Mouse (Mus musculus) cerebellum, adult (tissue): Measurements from ENCODE around the gene Gm12166.

Source experiments
- ATAC-seq: cut with Nextera tagmentation; 2 replicates; pipeline ENCODE4 v1.9.2; 2017; ENCODE audit warnings: mild to moderate bottlenecking, moderate library complexity, mixed read lengths; ENCODE audit not compliant: insufficient number of reproducible peaks, low FRiP score, low TSS enrichment

Gene Gm12166

GRCm38 (mm10) chr11:46022983-46023382 is 29.1 kb downstream of the Gm12166 start:
- no peak for ATAC-seq

- no peak for ATAC-seq
Measured at GRCm38 (mm10) chr11:46021850-46022249, 30.3 kb downstream of the Gm12166 start.

GRCm38 (mm10) chr11:46020246-46020645 is 31.9 kb downstream of the Gm12166 start:
- no peak for ATAC-seq

GRCm38 (mm10) chr11:46016061-46016460 is 36.1 kb downstream of the Gm12166 start:
- no peak for ATAC-seq
